Mouse (Mus musculus): ENCODE data around the gene Styx. TPM values are rescaled to one million over a fixed set of nuclear protein-coding genes. Genes with fewer than 3 reads are reported as not detected.

Styx gene
- polyA plus RNA-seq, 1 experiment from 2014 or later = 58.4 TPM

DNA sequence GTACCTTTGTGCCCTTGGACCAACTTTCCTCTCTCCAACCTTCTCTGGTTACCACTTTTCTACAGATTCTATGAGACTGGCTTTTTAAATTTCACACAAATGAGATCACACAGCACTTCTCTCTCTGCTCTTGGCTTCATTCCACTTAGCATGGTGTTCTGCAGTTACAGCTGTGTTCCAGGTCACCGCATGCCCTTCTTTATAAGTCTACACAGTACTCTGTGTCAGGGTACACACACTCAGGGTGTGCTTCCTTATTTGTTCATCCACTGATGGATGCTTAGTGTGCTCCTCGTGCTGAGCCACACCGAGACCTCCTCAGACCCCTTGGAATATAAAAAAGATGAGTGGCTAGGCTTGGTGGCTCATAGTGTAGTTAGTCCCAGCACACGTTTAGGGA lies 30.8 kb upstream of the Styx start:
- ATAC-seq (ENCODE audit: low FRiP score) = no peak
- Histone ChIP-seq H3K27me3 (no peaks in the 10 kb centered on the region), H3K27ac (no peak overlapping the region), H3K4me1 (peaks cover 8% of the 10 kb centered on the region; the same call in 1 of the 2 replicates), H3K36me3 (no peaks in the 10 kb centered on the region), H3K4me3 (no peak overlapping the region), H3K9ac (no peak overlapping the region), H3K9me3 (replicated peaks) (no peaks in the 10 kb centered on the region), H3K4me2 (replicated peaks) (no peak overlapping the region)
- 84% methylated on average over 4 of the region's 4 CpGs for WGBS

DNA sequence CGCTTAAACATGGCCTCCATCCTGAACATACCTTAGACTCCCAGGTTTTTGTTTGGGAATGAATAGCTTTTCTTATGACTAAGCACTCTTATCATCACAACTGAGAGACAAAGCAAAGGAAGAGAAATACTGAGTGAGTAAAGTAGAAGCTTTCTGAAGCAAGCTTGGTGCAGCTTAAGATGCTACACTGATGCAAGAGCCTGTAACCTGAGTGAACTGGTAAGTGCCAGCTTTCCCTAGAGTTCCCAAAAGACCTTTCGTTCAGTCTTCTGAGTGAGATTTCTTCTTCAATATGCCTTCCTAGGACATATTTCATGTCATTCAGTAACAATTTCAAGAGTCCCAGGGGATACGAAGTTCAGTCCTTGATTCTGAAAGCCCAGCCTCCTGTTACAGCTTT lies 29.8 kb upstream of the Styx start:
- no peaks in the 10 kb centered on the region for H3K27me3 ChIP-seq
- H3K27ac ChIP-seq = no peak overlapping the region
- 82% methylated on average over 3 of the region's 3 CpGs for WGBS
- H3K4me1 ChIP-seq = peaks cover 11% of the 10 kb centered on the region; the same call in 1 of the 2 replicates
- no peaks in the 10 kb centered on the region for H3K36me3 ChIP-seq
- no peak for ATAC-seq (ENCODE audit: low FRiP score)
- no peak overlapping the region for H3K4me2 ChIP-seq (replicated peaks)
- no peak overlapping the region for H3K4me3 ChIP-seq
- no peak overlapping the region for H3K9ac ChIP-seq
- H3K9me3 ChIP-seq (replicated peaks) = no peaks in the 10 kb centered on the region

DNA sequence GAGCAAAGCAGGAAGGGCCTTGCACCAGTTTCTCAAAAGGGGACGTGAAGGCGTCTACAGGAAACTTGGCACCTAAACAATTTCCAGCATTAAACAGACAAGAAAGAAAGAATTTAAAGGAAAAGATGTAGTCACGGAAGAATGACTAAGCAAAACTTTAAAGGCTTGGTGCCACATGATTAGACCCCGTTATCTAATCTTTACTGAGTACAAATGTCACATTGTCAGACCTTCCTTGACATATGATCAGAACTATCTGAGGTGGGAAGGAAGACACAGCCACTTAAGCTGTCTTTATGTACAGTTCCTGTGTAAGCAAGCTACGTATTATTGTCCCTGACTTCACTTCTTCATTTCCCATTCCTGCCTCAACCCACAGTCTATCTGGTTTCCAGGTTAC lies 29.3 kb upstream of the Styx start:
- no peak for ATAC-seq (ENCODE audit: low FRiP score)

DNA sequence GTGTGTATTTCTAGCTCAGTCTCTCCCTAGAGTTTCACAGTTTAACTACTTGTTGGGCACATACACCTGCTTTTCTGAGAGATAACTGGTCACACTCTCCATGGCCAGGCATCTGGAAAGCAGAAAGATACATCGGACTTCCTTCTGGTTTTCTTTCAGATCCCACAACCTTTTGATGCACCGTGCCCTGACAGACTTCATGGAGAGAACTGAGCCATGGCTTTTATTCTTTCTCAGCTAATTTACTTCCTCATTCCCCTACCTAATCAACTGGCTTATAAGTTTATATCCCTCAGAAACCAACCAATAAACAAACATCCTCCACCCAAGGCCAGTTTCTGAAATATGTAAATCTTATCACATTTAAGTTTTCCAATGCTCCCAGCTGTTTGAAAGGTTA lies 28.4 kb upstream of the Styx start:
- peaks cover 6% of the 10 kb centered on the region; the same call in 1 of the 2 replicates for H3K4me1 ChIP-seq
- WGBS = 91% methylated on average over 2 of the region's 2 CpGs
- H3K4me2 ChIP-seq (replicated peaks) = no peak overlapping the region
- H3K9ac ChIP-seq = no peak overlapping the region
- H3K36me3 ChIP-seq = no peaks in the 10 kb centered on the region
- no peaks in the 10 kb centered on the region for H3K27me3 ChIP-seq
- no peaks in the 10 kb centered on the region for H3K9me3 ChIP-seq (replicated peaks)
- no peak for ATAC-seq (ENCODE audit: low FRiP score)
- H3K27ac ChIP-seq = no peak overlapping the region
- H3K4me3 ChIP-seq = no peak overlapping the region

More for the DNA sequence above, 29.3 kb upstream of the Styx start:
- no peaks in the 10 kb centered on the region for H3K27me3 ChIP-seq
- no peak overlapping the region for H3K4me3 ChIP-seq
- H3K9ac ChIP-seq = no peak overlapping the region
- no peak overlapping the region for H3K27ac ChIP-seq
- WGBS = 86% methylated on average over 5 of the region's 5 CpGs
- no peak overlapping the region for H3K4me2 ChIP-seq (replicated peaks)
- H3K9me3 ChIP-seq (replicated peaks) = no peaks in the 10 kb centered on the region
- H3K4me1 ChIP-seq = peaks cover 11% of the 10 kb centered on the region; the same call in 1 of the 2 replicates
- H3K36me3 ChIP-seq = no peaks in the 10 kb centered on the region

DNA sequence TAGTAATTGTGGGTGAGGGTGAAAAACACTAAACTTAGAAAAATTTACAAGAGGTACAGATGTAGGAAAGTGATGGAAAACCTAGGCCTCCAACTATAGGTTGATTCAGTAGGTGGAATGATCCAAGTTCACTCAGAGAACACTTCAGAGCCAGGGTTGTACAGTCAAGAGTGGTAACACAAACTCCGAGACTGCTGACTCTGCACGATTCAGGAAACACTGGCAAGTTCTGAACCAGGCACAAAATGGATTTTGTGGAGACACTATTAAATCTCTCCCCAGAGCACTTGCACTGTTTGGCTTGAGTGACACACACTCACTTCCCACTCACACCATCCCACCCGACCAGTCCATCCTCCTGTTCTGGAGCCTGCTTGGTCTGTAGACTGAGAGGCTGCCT lies 27.6 kb upstream of the Styx start:
- Histone ChIP-seq H3K9ac (no peak overlapping the region), H3K4me1 (peaks cover 5% of the 10 kb centered on the region; the same call in 1 of the 2 replicates), H3K27ac (no peak overlapping the region), H3K9me3 (replicated peaks) (no peaks in the 10 kb centered on the region), H3K4me2 (replicated peaks) (no peak overlapping the region), H3K27me3 (no peaks in the 10 kb centered on the region), H3K36me3 (no peaks in the 10 kb centered on the region), H3K4me3 (no peak overlapping the region)
- 82% methylated on average over 3 of the region's 3 CpGs for WGBS
- no peak for ATAC-seq (ENCODE audit: low FRiP score)

DNA sequence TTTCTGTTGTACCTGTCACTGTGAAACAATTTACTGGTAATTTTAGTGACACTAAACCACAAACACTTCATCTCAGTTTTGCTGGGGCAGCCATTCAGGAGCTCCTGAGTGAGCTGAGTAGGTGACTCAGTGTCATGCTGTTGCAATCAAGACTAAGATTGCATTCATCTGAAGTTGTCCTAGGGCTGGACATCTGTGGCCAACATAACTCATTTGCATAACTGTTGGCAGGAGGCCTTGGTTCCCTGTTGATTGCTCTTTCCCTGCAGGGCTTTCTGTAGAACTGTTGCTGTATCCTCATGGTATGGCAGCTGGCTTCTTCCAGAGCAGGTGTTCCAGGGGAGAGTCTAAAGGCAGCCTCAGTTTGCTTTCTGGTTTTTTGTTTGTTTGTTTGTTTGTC lies 25.4 kb upstream of the Styx start:
- 0 out of 2 replicates have a peak, but pooled peaks cover 3% of the 10 kb centered on the region for H3K4me1 ChIP-seq
- no peaks in the 10 kb centered on the region for H3K36me3 ChIP-seq

DNA sequence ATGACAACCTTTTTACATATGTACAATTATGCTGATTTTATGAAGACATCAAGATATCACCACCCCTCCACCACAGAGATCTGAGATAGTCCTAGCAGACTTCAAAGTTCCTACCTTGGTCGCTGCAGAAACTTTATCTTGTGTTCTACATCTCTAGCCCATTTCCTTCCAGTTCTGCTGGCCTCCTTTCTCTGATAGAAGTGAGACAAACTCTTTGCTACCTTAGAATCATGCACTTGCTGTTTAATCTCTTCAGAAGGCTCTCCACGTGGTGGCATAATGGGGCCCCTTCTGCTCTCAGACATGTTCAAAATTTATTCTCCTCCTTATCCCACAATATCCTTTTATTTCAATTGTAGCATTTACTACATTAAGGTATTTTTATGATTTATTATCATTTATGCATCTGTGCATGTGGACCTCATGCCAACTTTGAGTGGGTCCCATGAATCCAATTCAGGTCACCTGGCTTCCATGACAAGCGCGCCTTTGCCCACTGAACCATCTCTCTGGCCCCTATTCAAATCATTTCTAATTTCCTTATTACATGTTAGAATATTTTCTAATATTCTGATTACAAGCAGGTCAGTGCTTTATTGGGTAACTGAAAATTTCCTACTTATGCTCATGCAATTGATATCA lies 22.7 kb upstream of the Styx start:
- 91% methylated on average over 4 of the region's 4 CpGs for WGBS

More for the DNA sequence above, 25.4 kb upstream of the Styx start:
- Histone ChIP-seq H3K27ac (no peak overlapping the region), H3K9me3 (replicated peaks) (no peaks in the 10 kb centered on the region), H3K27me3 (no peaks in the 10 kb centered on the region), H3K4me2 (replicated peaks) (no peak overlapping the region), H3K4me3 (no peak overlapping the region), H3K9ac (no peak overlapping the region)
- ATAC-seq (ENCODE audit: low FRiP score) = no peak

DNA sequence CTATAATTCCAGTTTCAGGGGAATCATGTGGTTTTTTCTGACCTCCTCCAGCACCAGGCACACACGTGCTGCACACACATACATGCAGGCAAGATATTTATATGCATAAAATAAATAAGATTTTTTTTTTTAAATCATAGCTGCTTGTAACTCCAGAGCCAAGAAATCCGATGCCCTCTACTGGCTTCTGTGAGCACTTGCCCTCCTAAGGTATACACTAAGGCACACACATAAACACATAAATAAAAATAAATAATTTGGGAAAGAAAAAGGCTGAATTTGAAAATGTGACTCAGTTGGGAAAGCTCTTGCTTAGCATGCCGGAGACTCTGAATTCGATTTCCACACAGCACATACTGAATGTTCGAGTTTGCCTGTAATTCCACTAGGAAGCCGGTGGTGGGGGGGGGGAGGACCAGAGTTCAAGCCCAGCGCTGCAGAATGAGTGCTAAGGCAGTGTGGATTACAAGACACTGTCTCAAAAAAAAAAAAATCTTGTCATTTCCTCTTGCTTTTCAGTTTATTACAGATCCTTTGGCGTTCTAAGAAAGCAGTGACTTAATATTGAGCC lies 21.8 kb upstream of the Styx start:
- Histone ChIP-seq H3K9me3 (replicated peaks) (no peaks in the 10 kb centered on the region), H3K9ac (no peak overlapping the region), H3K27ac (no peak overlapping the region; the same call in 1 of the 2 replicates), H3K27me3 (no peaks in the 10 kb centered on the region), H3K4me3 (peak overlapping the region; percentile 61), H3K4me1 (peaks cover 11% of the 10 kb centered on the region), H3K4me2 (replicated peaks) (peak overlapping the region; percentile 60), H3K36me3 (peaks cover 22% of the 10 kb centered on the region)
- 17% methylated on average over 8 of the region's 8 CpGs for WGBS
- ATAC-seq (ENCODE audit: low FRiP score) = peak; percentile 36

More for the DNA sequence above, 22.7 kb upstream of the Styx start:
- Histone ChIP-seq H3K4me1 (peaks cover 11% of the 10 kb centered on the region), H3K27ac (no peak overlapping the region), H3K4me3 (no peak overlapping the region), H3K27me3 (no peaks in the 10 kb centered on the region), H3K36me3 (peaks cover 19% of the 10 kb centered on the region), H3K9ac (no peak overlapping the region), H3K4me2 (replicated peaks) (no peak overlapping the region), H3K9me3 (replicated peaks) (no peaks in the 10 kb centered on the region)
- no peak for ATAC-seq (ENCODE audit: low FRiP score)

DNA sequence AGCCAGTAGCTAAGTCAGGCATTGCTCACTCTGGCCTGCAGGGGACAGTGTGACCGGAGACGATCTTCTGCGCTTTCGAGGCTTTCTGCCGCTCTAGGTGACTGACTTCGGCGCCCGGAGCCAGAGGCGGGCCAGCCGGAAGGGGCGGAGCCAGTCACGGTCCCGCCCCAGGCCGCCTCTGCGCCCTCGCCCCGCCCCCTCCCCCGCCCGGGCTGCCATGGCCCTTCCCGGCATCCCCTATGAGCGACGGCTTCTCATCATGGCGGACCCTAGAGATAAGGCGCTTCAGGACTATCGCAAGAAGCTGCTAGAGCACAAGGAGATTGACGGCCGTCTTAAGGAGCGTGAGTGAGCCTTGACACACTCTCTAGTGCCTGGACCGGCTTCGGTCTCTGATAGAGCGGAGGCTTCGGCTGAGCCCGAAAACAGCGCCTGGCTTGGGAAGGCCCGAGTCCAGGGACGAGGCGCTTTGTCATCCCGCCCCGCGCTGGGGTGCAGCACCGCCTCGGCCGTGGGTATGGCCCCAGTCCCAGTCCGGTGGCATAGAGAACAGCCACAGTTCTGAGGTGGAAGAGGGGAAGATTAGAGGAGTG lies 21.2 kb upstream of the Styx start, which contains the start of gene Psmc6:
TSS of gene Psmc6 (plus strand) at position 200 of the 593 bp plus-strand sequence.
- Histone ChIP-seq H3K9ac (peak within 1 kb of the TSS; percentile 80), H3K36me3 (peaks cover 25% of the 10 kb centered on the region), H3K27ac (peak within 1 kb of the TSS; percentile 94), H3K27me3 (no peaks in the 10 kb centered on the region), H3K9me3 (replicated peaks) (no peaks in the 10 kb centered on the region), H3K4me1 (peaks cover 11% of the 10 kb centered on the region), H3K4me3 (peak within 1 kb of the TSS; percentile 61), H3K4me2 (replicated peaks) (peak within 1 kb of the TSS; percentile 60)
- ATAC-seq (ENCODE audit: low FRiP score) = peak; percentile 99
- under 1% methylated on average over 44 of the region's 44 CpGs for WGBS

DNA sequence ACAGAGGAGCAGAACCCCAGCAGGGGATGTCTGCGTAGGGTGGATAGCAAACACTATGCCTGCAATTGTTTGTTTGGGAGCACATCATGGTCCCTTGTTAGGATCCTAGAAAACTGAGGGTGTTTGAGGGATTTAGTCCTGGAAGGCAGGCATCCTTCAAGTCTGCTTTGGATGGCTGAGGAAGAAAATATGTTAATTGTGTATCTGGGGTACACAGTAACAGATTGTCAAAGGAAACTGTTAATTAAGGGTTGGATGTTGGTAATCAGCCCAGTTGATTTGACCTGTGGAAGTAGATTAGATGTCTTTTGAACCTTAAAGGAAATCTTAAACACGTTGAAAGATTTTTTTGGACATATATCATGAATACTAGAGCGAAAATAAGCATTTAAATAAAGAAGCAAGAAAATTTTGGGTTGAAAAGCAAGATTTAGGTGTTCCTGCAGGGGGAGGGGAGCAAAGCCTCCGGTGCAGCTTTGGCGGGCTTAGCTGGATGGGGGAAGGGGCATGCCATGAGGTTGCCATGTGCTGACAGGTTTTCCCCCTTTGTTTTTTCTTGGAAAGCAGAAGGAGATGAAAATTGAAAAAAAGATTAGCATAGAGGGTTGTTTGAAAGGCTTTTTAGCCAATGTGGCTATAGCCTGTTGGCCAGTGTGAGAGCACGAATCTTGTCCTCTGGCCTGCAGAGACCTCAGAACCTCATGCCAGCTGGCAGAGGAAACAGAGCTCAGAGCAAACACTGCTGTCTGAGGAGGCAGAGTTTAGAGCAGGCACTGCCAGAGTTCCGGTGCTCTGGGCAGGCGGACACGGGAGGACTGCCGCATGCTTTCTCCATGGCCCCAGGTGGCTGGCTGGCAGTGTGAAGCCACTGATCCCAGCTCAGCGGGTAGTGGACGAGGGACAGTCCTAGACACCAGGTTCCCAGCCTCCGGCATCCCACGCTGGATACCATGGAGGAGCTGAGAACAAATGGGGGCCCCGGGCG lies 13.6 kb downstream of the Styx start:
- H3K4me1 ChIP-seq = no peaks in the 10 kb centered on the region
- no peaks in the 10 kb centered on the region for H3K9me3 ChIP-seq (replicated peaks)
- no peak overlapping the region for H3K4me3 ChIP-seq
- no peak overlapping the region for H3K4me2 ChIP-seq (replicated peaks)
- ATAC-seq (ENCODE audit: low FRiP score) = no peak
- peaks cover 4% of the 10 kb centered on the region for H3K36me3 ChIP-seq
- no peaks in the 10 kb centered on the region for H3K27me3 ChIP-seq
- H3K27ac ChIP-seq = no peak overlapping the region
- H3K9ac ChIP-seq = no peak overlapping the region
- WGBS = 77% methylated on average over 16 of the region's 16 CpGs

DNA sequence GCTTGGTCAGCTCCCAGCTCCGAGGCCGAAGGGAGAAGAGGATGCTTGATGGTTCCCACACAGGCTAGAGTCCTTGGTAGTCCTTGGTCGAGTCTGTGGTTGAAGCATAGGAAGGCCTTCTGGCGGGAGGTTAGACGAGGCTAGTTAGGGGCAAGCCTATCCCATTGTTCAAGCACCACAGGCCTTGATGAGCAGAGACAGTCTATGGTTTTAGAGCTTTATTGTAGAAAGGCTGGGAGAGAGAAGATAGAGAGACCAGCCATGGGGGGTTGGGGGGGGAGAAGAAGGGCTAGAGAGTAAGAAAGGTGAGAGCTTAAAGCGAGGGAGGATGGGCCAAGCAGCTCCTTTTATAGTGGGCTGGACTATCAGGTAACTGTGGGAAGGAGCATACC lies 14.3 kb downstream of the Styx start:
- Histone ChIP-seq H3K9ac (no peak overlapping the region), H3K27me3 (no peaks in the 10 kb centered on the region), H3K9me3 (replicated peaks) (no peaks in the 10 kb centered on the region), H3K4me1 (no peaks in the 10 kb centered on the region), H3K4me2 (replicated peaks) (no peak overlapping the region), H3K27ac (no peak overlapping the region), H3K4me3 (no peak overlapping the region), H3K36me3 (peaks cover 10% of the 10 kb centered on the region)
- no peak for ATAC-seq (ENCODE audit: low FRiP score)
- WGBS = 84% methylated on average over 6 of the region's 6 CpGs

DNA sequence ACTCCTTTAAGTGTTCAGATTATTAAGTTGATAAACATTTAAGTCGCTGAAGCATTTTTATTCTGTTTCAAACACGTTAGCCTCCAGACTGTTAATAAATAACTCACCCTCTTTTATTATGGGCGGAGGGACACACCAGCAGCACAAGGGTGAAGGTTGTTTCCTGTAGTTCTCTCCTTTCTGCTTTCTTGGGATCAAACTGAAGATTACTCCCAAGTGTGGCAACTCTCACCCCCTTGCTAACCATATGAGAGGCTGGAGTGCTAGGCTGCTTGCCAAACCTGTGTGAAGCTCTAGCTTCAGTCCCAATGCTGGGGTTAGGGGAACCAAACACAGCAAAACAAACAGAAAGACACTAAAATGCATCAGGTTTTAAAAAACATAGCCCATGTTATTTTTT lies 27.9 kb downstream of the Styx start:
- H3K9ac ChIP-seq = no peak overlapping the region
- H3K4me1 ChIP-seq = no peaks in the 10 kb centered on the region
- no peak for ATAC-seq (ENCODE audit: low FRiP score)
- H3K4me2 ChIP-seq (replicated peaks) = no peak overlapping the region
- WGBS = 84% methylated on average over 3 of the region's 3 CpGs
- H3K9me3 ChIP-seq (replicated peaks) = no peaks in the 10 kb centered on the region
- no peaks in the 10 kb centered on the region for H3K27me3 ChIP-seq
- peaks cover 18% of the 10 kb centered on the region; the same call in 1 of the 2 replicates for H3K36me3 ChIP-seq
- H3K27ac ChIP-seq = no peak overlapping the region
- no peak overlapping the region for H3K4me3 ChIP-seq
